Mouse (Mus musculus) hindbrain, embryonic 13.5 days (tissue): Measurements from ENCODE around the gene Emilin3. TPM values are rescaled to one million over a fixed set of nuclear protein-coding genes. Genes with fewer than 3 reads are reported as not detected.

ENCODE experiments used
- ATAC-seq: fragments of 200-750 bp; cut with Nextera tagmentation; 2 replicates; pipeline ENCODE4 v1.8.0; 2017; ENCODE audit warnings: moderate TSS enrichment; ENCODE audit not compliant: low FRiP score
- H3K27ac ChIP-seq: fragments of 300-500 bp; sonication (generic); 2 replicates; pipeline ENCODE4 v1.5.1; 2015; ENCODE audit warnings: inconsistent platforms, mild to moderate bottlenecking, moderate library complexity
- H3K27me3 ChIP-seq: fragments of 300-500 bp; sonication (generic); 2 replicates; pipeline ENCODE4 v1.6.1; 2015; ENCODE audit warnings: mild to moderate bottlenecking, inconsistent platforms
- H3K36me3 ChIP-seq: fragments of 300-500 bp; sonication (generic); 2 replicates; pipeline ENCODE4 v1.6.1; 2015; ENCODE audit warnings: mild to moderate bottlenecking, inconsistent platforms
- H3K4me1 ChIP-seq: fragments of 300-500 bp; sonication (generic); replicated peaks from 2 replicates; pipeline ENCODE4 v1.6.1; 2015; ENCODE audit warnings: inconsistent platforms
- H3K4me2 ChIP-seq: fragments of 300-500 bp; sonication (generic); 2 replicates; pipeline ENCODE4 v1.6.1; 2015; ENCODE audit warnings: inconsistent platforms, mild to moderate bottlenecking, moderate library complexity
- H3K4me3 ChIP-seq: fragments of 300-500 bp; sonication (generic); 2 replicates; pipeline ENCODE4 v1.5.1; 2015; ENCODE audit warnings: mild to moderate bottlenecking, inconsistent platforms
- H3K9ac ChIP-seq: fragments of 300-500 bp; sonication (generic); 2 replicates; pipeline ENCODE4 v1.6.1; 2015; ENCODE audit warnings: mild to moderate bottlenecking, inconsistent platforms
- H3K9me3 ChIP-seq: fragments of 300-500 bp; sonication (generic); 2 replicates; pipeline ENCODE4 v1.6.1; 2016; ENCODE audit warnings: inconsistent platforms
- WGBS: fragments of 180-500 bp; shearing (Covaris S2); methylation state at CpG from one replicate; pipeline ENCODE4 v1.1.7; 2015; 5-methylcytosine and 5-hydroxymethylcytosine counted together
- polyA plus RNA-seq: library from polyadenylated mRNA; unstranded; fragments of >200 nt; fragmentation: Nextera tagmentation; extraction: Ambion mirVana; gene quantifications from 2 replicates; pipeline ENCODE4 v1.2.1, GENCODE M21; 2015

The Emilin3 gene
- polyA plus RNA-seq, 1 experiment from 2014 or later: 0.90 TPM

DNA sequence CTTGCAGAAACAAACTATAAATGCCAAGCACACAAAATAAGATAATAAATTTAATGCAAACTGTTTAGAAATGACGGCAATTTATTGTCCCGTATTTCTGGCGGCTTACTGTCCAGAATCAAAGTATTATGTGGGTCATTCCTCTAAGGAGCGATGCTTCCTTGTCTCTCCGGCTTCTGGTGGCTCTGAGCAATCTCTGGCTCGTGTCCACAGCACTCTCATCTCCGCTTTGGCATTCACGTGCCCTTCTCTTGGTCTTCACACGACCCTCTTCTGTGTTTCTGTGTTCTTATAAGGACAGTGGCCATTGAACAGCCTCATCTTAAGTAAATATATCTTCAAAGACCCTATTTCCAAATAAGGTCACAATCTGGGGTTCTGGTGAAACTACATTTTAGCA, 2.5 kb upstream of the Emilin3 start:
- WGBS: 88% methylated on average over 9 of the region's 9 CpGs
- H3K9ac ChIP-seq: no peak overlapping the region
- no peak for ATAC-seq
- no peak overlapping the region for H3K27ac ChIP-seq
- no peak overlapping the region for H3K4me2 ChIP-seq
- peaks cover 27% of the 10 kb centered on the region for H3K4me1 ChIP-seq
- no peaks in the 10 kb centered on the region for H3K36me3 ChIP-seq
- peaks cover 77% of the 10 kb centered on the region for H3K27me3 ChIP-seq
- H3K4me3 ChIP-seq: no peak overlapping the region
- no peaks in the 10 kb centered on the region for H3K9me3 ChIP-seq

GRCm38 (mm10) chr2:160911558-160912201, 448 bp downstream of the Emilin3 start:
- no peaks in the 10 kb centered on the region for H3K9me3 ChIP-seq
- H3K36me3 ChIP-seq: no peaks in the 10 kb centered on the region
- peak; percentile 58; the same call in 1 of the 2 replicates for ATAC-seq
- H3K9ac ChIP-seq: peak overlapping the region; percentile 59
- peak overlapping the region; percentile 75 for H3K4me2 ChIP-seq
- H3K4me3 ChIP-seq: peak overlapping the region; percentile 42
- H3K27ac ChIP-seq: no peak overlapping the region
- 2% methylated on average over 58 of the region's 64 CpGs for WGBS
- H3K27me3 ChIP-seq: peaks cover 93% of the 10 kb centered on the region
- H3K4me1 ChIP-seq: peaks cover 15% of the 10 kb centered on the region

DNA sequence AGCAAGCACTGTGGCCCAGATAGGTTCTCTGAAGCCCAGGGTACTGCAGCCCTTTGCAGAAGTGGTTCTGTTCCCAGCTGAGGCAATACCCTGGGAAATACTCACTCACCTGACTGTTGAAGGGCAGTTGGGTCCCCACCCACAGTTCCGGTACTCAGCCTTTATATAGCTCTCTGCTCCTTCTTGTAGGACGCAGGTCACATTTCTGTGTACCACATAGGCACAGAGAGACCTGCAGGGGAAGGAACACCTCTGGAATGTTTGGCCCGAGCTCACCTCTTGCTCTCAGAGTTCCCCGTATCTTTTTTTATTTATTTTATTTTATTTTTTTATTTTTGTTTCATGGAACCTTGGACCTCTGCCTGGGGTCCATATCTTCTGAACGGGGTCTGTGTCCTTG, 1.5 kb downstream of the Emilin3 start:
- no peaks in the 10 kb centered on the region for H3K9me3 ChIP-seq
- H3K4me2 ChIP-seq: no peak overlapping the region
- no peak for ATAC-seq
- peaks cover 83% of the 10 kb centered on the region for H3K27me3 ChIP-seq
- H3K4me1 ChIP-seq: peaks cover 12% of the 10 kb centered on the region
- H3K4me3 ChIP-seq: no peak overlapping the region
- H3K36me3 ChIP-seq: no peaks in the 10 kb centered on the region
- H3K9ac ChIP-seq: no peak overlapping the region
- WGBS: 94% methylated on average over 5 of the region's 5 CpGs
- H3K27ac ChIP-seq: no peak overlapping the region

GRCm38 (mm10) chr2:160908607-160909006, 3.5 kb downstream of the Emilin3 start:
- Histone ChIP-seq H3K4me3 (no peak overlapping the region), H3K4me1 (peaks cover 12% of the 10 kb centered on the region), H3K4me2 (no peak overlapping the region), H3K9me3 (no peaks in the 10 kb centered on the region), H3K9ac (no peak overlapping the region), H3K27ac (no peak overlapping the region), H3K36me3 (no peaks in the 10 kb centered on the region), H3K27me3 (peaks cover 63% of the 10 kb centered on the region)
- 61% methylated on average over 18 of the region's 18 CpGs for WGBS
- no peak for ATAC-seq

- Histone ChIP-seq H3K9ac (no peak overlapping the region), H3K27ac (no peak overlapping the region), H3K4me3 (no peak overlapping the region), H3K27me3 (peaks cover 39% of the 10 kb centered on the region), H3K36me3 (no peaks in the 10 kb centered on the region), H3K4me2 (no peak overlapping the region), H3K9me3 (no peaks in the 10 kb centered on the region), H3K4me1 (no peaks in the 10 kb centered on the region)
- WGBS: 84% methylated on average over 5 of the region's 5 CpGs
- ATAC-seq: no peak
Measured at GRCm38 (mm10) chr2:160906101-160906500, 6.0 kb downstream of the Emilin3 start.

GRCm38 (mm10) chr2:160905301-160905700, 6.8 kb downstream of the Emilin3 start:
- no peak for ATAC-seq
- Histone ChIP-seq H3K4me1 (no peaks in the 10 kb centered on the region), H3K4me2 (no peak overlapping the region), H3K27ac (no peak overlapping the region), H3K4me3 (no peak overlapping the region), H3K27me3 (peaks cover 31% of the 10 kb centered on the region), H3K9me3 (no peaks in the 10 kb centered on the region), H3K9ac (no peak overlapping the region), H3K36me3 (no peaks in the 10 kb centered on the region)
- 96% methylated on average over 12 of the region's 12 CpGs for WGBS

DNA sequence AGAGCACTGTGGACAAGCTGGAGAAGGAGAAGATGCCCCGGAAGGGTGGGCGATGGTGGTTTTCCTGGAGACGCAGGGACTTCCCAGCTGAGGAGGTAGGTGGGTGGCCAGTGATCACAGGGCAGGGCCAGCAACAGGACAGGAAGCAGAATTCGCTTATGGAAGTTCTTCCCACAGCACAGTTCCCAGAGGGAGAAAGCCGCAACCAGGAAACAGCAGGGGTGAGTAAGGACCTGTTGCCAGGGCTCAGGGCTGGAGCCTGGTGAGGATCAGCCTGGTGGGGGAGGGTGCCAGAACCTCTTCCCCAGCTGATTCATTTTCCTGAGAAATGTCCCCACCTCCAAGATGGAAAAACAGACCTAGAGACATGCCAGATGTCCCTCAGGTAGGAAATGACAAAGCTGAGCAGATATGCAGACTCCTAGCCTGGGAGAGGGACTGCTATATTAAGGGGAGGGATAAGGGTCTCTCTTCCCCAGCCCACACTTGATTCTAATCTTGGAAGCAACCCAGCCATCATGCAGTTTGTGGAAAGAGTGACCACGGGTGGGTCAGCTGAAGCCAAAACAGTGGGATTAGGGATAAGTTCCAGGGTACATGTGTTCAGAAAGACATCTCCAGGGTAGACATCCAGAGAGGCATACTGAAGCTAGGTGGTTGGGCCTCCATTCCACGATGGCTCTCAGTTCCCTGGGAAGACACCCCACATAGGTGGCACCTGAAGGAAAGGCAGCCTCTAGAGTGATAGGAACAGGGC, 10.3 kb downstream of the Emilin3 start:
- ATAC-seq: no peak
- no peak overlapping the region for H3K27ac ChIP-seq
- H3K27me3 ChIP-seq: no peaks in the 10 kb centered on the region
- WGBS: 80% methylated on average over 7 of the region's 7 CpGs
- no peaks in the 10 kb centered on the region for H3K4me1 ChIP-seq
- H3K9me3 ChIP-seq: no peaks in the 10 kb centered on the region
- no peak overlapping the region for H3K4me2 ChIP-seq
- H3K4me3 ChIP-seq: no peak overlapping the region
- H3K36me3 ChIP-seq: no peaks in the 10 kb centered on the region
- H3K9ac ChIP-seq: no peak overlapping the region

GRCm38 (mm10) chr2:160891697-160892096, 20.4 kb downstream of the Emilin3 start:
- no peak for ATAC-seq

DNA sequence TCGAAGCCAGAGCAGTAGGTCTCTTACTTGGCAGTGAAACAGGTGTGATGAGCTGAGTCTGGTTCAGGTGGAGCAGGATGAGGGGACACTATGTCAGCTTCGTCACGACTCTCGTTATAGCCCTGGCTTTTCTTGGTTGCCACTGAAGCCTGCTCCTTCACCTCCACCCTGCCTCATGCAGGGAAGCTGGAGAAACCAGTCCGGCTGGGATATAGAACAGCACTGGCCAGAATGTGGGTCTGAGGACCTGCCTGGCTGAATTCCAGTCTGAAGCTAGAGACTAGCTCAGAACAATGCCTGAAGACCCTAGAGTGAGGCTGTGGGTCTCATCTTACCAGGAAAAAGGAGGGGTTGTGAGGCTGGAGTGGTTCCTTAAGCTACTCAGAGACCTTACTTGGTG, 21.1 kb downstream of the Emilin3 start:
- peaks cover 14% of the 10 kb centered on the region for H3K4me1 ChIP-seq
- no peak overlapping the region for H3K4me3 ChIP-seq
- 90% methylated on average over 5 of the region's 5 CpGs for WGBS
- H3K36me3 ChIP-seq: no peaks in the 10 kb centered on the region
- no peak overlapping the region for H3K9ac ChIP-seq
- H3K9me3 ChIP-seq: no peaks in the 10 kb centered on the region
- no peak overlapping the region for H3K27ac ChIP-seq
- no peak overlapping the region for H3K4me2 ChIP-seq
- H3K27me3 ChIP-seq: peaks cover 21% of the 10 kb centered on the region
- no peak for ATAC-seq

More at GRCm38 (mm10) chr2:160891697-160892096, 20.4 kb downstream of the Emilin3 start:
- Histone ChIP-seq H3K9me3 (no peaks in the 10 kb centered on the region), H3K27ac (no peak overlapping the region), H3K9ac (no peak overlapping the region), H3K4me2 (no peak overlapping the region), H3K36me3 (no peaks in the 10 kb centered on the region), H3K4me3 (no peak overlapping the region), H3K4me1 (peaks cover 14% of the 10 kb centered on the region), H3K27me3 (peaks cover 21% of the 10 kb centered on the region)
- WGBS: 89% methylated on average over 9 of the region's 9 CpGs

DNA sequence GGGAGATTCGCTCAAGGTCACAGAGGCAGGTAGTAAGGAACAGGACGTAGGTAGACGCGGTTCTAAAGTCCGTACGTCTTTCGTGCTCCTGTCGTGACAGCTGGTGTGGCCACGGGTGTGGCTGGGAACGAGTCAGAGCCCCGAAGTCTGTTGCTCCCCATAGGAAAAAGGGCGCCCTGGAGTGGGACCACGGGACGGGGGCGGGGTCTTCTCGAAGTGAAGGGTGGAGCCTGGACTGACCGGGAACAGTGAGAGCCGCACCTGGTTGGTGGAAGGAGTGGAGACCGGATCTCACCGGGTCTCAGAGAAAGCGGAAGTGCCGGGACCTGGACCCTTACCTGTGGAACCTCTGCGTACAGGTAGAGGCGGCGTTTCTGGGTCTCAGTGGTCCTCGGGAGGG, 24.3 kb downstream of the Emilin3 start:
- H3K27me3 ChIP-seq: peaks cover 21% of the 10 kb centered on the region
- H3K4me1 ChIP-seq: peaks cover 14% of the 10 kb centered on the region
- peak overlapping the region; percentile 53; the same call in 1 of the 2 replicates for H3K9ac ChIP-seq
- H3K36me3 ChIP-seq: no peaks in the 10 kb centered on the region
- peak; percentile 59 for ATAC-seq
- WGBS: under 1% methylated on average over 26 of the region's 26 CpGs
- no peak overlapping the region for H3K27ac ChIP-seq
- H3K4me3 ChIP-seq: peak overlapping the region; percentile 39
- peak overlapping the region; percentile 65 for H3K4me2 ChIP-seq
- no peaks in the 10 kb centered on the region for H3K9me3 ChIP-seq

DNA sequence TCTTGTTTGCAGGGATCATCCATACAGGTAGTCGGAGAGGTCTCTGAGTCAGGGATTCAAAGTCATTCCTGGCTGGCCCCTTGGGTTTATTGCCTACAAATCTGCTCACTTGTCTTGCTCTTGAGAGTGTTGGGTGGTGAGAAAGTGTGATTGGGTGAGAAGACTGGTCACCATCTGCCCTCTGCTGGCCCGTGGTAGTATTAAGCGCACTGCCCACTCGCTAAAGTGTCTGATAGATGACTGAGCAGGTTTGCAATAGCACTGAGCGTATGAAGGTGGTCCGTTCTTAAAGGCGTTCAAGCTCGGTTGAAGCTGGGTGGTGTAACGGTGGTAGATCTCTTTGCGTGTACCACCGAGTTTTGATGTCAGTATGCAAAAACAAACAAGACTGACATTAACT, 24.8 kb downstream of the Emilin3 start:
- peaks cover 14% of the 10 kb centered on the region for H3K4me1 ChIP-seq
- H3K9ac ChIP-seq: peak overlapping the region; percentile 53; the same call in 1 of the 2 replicates
- H3K27me3 ChIP-seq: peaks cover 21% of the 10 kb centered on the region
- no peak overlapping the region for H3K27ac ChIP-seq
- peak overlapping the region; percentile 65 for H3K4me2 ChIP-seq
- 4% methylated on average over 11 of the region's 11 CpGs for WGBS
- H3K36me3 ChIP-seq: no peaks in the 10 kb centered on the region
- peak overlapping the region; percentile 39 for H3K4me3 ChIP-seq
- H3K9me3 ChIP-seq: no peaks in the 10 kb centered on the region
- ATAC-seq: peak; percentile 87

DNA sequence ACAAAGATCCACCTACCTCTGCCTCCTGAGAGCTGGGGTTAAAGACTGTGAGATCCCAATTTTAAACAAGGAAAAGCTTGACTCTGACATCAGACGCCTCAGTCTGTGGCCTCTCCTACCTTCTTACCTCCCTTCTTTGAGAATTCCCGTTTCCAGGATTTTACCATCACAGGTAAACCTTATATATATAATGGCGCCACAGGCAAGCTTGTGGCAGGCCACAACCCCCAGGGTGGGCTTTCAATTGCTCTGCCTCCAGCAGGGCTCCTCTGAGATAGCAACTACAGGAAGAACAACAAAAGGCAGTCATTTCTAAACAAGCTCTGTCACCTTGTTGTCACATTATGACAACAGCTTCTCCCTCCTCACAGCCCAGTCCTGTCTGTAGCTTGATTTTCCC, 25.9 kb downstream of the Emilin3 start:
- no peak overlapping the region for H3K9ac ChIP-seq
- no peak overlapping the region for H3K27ac ChIP-seq
- ATAC-seq: no peak
- no peak overlapping the region for H3K4me3 ChIP-seq
- H3K9me3 ChIP-seq: no peaks in the 10 kb centered on the region
- H3K4me1 ChIP-seq: peaks cover 14% of the 10 kb centered on the region
- H3K36me3 ChIP-seq: no peaks in the 10 kb centered on the region
- peaks cover 21% of the 10 kb centered on the region for H3K27me3 ChIP-seq
- 74% methylated on average over 3 of the region's 3 CpGs for WGBS
- H3K4me2 ChIP-seq: no peak overlapping the region

DNA sequence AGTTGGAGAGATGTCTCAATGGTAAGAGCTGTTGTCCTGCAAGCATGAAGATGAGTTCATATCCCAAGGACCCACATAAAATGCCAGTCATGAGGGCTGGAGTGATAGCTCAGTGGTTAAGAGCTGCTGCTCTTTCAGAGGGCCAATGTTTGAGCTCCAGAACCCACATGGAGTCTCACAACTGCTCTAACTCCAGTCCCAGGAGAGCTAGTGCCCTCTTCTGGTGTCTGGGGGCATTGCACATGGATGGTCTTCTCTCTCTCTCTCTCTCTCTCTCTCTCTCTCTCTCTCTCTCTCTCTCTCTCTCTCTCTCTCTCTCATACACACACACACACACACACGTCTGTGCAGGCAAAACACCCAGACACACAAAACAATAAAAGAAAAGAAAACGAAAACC, 27.3 kb downstream of the Emilin3 start:
- Histone ChIP-seq H3K27ac (no peak overlapping the region), H3K4me3 (no peak overlapping the region), H3K27me3 (peaks cover 18% of the 10 kb centered on the region), H3K9ac (no peak overlapping the region), H3K4me1 (peaks cover 14% of the 10 kb centered on the region), H3K4me2 (no peak overlapping the region), H3K36me3 (no peaks in the 10 kb centered on the region), H3K9me3 (no peaks in the 10 kb centered on the region)
- WGBS: 35% methylated on average over 2 of the region's 2 CpGs
- ATAC-seq: no peak
